Mouse (Mus musculus): ENCODE data around the gene Hist1h4h.
"Not testable (repeated sequence)": the region's sequence is repeated elsewhere in the genome, so short reads cannot be mapped to it uniquely, and the experiment has no call there.

Hist1h4h gene

DNA sequence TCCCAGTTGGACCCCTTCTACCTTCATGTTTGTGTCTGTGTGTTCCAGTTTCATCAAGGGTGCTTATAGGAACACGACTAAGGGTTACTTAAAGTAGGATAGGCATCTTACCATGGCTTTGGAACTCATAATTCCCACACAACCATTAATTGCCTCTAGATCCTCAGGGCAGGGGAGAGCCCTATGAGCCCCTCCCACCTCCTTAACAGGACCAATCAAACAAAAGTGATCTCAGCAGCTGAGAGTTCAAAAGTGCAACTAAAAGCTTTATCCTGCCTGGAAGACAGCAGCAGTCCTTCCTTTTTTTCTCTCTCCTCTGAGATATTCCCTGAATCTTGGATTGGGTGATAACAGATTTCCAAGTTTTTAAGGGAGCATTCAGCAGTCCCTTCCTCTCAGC lies 20.7 kb upstream of the Hist1h4h start:
- no peak for DNase-seq (ENCODE audit: low read depth, low spot score)

DNA sequence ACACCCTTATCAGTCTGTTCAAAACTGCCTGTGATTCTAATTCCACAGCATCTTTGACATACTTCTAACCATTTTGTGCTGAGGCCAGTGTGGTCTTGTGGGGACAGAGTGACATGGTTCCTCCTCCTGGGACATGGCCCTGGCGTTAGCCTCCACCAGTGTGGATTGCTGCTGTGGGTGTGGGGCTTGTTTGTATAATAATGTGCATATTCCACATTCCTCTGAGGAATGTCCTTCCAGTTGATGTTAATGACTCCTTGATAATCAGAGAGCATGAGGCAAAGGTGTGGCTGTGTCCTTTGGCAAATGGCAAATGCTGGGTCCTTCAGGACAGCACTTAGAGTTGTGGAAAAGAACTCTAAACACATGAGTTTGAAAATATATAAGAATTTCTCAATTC lies 17.3 kb upstream of the Hist1h4h start:
- DNase-seq (ENCODE audit: low read depth, low spot score): no peak

DNA sequence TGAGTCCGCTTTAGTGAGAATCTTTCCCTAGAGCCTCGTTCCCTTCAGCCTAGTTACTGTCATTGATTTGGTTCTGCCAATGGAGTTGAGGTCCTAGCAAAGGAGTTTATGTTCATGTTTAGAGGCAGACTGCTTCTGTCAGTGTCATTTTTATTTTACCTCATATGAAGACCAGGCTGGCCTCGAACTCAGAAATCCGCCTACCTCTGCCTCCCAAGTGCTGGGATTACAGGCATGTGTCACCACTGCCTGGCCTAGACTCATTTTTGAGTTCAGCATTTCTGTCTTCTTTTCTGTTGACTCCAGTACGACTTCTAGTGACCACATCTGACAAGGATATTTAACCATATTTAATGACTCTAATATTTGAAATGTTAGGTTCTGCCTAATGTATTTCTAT lies 15.6 kb upstream of the Hist1h4h start:
- no peak for DNase-seq (ENCODE audit: low read depth, low spot score)

DNA sequence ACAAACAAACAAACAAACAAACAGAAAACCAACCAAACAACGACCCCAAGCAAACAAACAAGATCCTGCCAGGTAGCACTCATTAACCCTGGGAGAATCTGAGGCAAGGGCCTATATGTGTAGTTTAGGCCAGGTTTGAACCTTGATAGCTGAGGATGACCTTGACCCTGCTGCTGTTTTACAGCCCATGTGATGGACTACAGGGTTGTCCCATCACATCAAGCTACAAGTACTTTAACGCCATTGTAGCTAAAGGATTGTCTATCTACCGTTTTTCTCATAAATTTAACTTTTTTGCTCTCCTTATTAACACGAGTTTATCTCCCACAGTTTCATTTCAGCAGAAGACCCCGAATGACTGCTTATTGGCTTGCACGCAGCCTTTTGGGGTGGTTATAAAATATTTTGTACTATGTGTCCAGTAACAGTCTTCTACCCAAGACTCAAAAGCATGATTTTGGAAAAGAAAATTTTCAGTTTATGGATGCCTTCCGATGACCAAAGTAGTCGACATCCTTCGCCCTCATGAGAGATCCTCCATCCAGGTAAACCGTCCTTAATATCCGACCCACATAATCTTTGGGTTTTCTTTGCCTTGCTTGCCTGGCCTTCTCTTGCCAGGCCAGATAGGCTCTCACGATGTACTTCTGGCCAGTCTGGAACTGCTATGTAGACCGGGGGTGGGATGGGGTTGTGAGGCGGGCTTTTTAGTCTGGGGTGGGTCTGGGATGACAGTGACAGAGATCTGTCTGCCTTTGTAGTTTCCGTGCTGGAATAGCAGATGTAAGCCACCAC lies 14.8 kb upstream of the Hist1h4h start:
- DNase-seq (ENCODE audit: low read depth, low spot score): no peak

DNA sequence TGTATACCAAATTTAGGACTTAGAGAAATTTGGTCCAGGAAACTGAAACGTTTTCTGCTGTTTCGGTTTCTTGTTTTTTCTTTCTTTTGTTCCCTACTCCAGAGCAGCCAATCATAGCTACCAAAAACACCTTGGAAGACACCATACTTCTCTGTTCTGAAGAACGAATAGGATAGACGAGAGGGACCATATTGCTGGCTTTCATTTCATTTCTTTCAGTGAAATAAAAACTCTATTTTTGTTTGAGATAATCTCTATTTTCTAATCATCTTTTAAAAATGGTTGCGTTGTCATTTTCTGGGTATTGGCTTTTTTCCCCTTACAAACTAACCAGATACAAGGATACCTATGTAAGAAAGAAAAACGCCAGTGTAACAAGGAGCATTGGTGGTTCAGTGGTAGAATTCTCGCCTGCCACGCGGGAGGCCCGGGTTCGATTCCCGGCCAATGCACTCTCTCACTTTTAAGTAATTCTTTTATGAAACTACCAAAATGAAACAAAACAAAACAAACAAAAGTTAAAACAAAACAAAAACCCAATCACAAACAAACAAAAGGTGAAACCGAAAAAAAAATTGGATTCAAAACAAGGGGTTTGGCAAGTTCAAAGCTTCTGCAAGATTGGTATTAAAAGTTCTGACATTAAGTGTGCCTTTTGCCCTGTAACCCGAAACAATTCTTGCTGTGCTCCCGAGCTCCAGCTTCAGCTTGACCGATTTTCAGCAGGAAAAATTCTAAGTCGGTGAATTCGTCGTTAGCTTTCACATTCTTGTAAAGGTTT lies 13.8 kb upstream of the Hist1h4h start:
- no peak for DNase-seq (ENCODE audit: low read depth, low spot score)

DNA sequence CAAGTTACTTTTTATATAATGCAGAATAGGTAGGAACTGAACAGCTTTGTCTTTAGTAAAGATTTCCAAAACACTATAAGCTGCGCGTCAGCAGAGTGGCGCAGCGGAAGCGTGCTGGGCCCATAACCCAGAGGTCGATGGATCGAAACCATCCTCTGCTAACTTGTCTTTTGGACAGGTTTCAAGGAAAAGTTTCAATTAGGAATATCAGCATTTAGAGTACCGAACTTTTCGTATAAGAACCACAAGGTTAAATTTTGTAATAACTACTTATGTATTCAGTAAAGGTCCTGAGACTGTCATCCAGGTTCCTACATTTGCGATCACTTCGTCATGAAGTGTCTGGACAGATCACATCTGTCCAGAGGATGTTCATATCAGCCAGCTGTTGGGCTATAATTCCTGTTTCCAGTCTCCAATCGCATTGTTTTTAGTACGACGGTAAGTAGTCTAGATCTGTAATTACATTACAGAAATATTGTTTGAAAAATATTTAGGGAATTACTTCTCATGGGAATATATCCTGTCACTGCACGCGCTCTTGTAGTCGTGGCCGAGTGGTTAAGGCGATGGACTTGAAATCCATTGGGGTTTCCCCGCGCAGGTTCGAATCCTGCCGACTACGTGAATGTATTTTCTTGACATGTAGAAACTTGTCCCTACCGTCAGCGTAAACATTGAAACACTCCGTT lies 13.1 kb upstream of the Hist1h4h start:
- no peak for DNase-seq (ENCODE audit: low read depth, low spot score)

DNA sequence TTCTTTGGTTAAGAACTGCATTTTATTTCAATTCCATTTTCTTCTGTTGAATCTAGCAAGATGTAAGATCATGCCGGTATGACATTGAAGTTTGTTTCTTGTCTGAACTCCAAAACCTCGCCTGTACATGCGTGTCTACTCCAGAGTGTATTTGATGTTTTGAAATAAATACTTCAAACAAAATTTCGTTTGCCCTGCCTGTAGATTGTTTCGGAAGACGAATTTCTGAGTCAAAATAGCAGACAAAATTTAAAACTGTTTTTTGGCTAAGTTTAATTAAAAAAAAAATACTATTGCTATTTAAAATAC lies 12.6 kb upstream of the Hist1h4h start:
- DNase-seq (ENCODE audit: low read depth, low spot score): no peak

DNA sequence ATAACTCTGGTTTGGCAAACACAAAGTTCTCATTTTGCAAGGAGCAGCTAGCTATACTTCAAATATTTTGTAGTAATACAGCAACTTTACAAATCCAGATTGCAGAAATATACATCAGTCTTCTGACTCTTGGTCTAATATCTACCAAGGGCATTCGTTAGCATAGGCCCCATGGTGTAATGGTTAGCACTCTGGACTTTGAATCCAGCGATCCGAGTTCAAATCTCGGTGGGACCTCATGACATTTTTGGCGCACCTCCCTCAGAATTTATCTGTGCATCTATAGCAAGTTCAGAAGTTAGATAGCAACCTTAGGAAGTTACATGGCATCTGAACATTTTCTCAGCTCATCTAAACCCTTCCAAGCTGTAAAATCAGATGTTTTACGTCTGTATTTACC lies 12.0 kb upstream of the Hist1h4h start:
- DNase-seq (ENCODE audit: low read depth, low spot score): no peak

DNA sequence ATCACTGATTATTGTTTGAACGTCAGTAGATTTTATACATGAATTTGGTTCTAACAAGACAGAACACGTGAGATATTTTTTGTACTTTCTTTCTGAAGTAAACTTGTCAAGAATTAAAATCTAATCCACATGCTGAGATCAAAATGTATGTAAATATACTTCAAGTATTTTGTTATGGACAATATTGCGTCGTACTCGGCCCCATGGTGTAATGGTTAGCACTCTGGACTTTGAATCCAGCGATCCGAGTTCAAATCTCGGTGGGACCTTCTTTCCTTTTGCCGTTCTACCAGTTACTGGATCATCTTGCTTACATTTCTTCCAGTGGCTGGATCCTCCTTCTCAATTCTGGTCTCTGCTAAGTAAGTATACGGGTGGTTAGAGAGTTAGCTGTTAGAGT lies 11.4 kb upstream of the Hist1h4h start:
- DNase-seq (ENCODE audit: low read depth, low spot score): no peak

DNA sequence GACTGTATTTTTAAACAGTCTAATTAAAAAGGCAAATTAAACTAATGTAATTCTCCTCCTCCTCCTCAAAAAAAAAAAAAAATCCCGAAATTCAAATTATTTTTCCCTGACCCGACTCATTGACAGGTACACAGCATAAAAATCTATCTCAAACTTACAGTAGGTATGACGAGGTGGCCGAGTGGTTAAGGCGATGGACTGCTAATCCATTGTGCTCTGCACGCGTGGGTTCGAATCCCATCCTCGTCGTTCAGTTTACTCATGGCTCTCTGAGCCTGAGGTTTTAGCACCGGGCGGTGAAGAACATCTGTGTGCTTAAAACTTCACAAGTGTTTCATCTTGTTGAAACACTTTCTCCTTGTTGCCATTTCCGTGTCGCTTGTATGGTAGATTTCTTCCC lies 9.1 kb upstream of the Hist1h4h start:
- DNase-seq (ENCODE audit: low read depth, low spot score): no peak

DNA sequence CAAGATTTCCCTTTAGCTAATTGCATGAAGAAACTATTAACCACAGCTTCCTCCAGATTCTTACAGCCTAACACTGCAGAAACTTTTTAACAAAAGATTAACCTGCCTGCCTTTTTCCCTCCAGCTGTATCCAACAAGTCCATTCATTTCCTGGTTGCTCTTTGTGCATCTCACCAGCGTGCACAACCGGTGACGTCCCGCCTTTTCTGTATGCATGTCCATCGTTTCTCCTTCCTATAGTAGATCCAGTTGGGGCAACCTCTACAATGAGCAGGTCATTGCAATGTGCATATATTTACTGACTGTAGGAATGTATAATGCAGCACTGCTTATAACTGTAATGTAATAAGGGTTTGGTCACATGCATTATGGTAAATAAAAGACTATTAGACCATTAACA lies 6.9 kb upstream of the Hist1h4h start:
- DNase-seq (ENCODE audit: low read depth, low spot score): no peak

DNA sequence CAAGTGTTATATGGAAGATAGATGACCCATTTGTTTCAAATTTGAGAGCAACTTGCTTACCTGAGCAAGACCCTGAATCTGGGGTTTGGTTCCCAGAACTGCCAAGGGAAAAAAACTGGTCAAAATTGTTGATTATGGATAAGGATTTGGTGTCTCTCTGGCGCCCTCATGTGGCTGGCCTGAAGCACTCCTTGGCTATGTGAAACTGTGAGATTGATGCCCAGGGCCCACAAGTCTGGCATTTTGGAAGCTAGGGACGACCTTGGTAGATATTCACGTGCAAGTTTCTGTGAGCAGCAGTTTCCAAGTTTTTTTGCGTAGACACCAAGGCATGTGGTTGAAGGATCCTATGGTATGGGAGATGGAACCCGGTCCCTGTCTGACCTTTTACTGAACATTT lies 6.2 kb upstream of the Hist1h4h start:
- no peak for DNase-seq (ENCODE audit: low read depth, low spot score)

DNA sequence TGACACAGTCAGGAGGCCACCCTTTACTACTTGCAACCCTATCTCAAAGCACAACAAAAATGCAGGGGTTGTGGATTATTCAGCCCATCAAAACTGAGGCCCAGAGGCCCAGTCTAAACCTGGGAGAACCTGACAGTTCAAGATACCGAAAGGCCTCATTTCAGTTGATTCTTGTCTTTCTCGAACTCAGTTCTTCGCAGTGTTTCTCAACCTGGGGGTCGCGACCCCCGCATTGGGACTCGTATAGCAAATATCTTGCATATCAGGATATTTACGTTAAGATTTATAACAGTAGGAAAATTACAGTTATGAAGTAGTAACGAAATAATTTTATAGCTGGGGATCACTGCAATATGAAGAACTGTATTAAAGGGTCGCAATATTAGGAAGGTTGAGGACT lies 4.9 kb upstream of the Hist1h4h start:
- no peak for DNase-seq (ENCODE audit: low read depth, low spot score)

DNA sequence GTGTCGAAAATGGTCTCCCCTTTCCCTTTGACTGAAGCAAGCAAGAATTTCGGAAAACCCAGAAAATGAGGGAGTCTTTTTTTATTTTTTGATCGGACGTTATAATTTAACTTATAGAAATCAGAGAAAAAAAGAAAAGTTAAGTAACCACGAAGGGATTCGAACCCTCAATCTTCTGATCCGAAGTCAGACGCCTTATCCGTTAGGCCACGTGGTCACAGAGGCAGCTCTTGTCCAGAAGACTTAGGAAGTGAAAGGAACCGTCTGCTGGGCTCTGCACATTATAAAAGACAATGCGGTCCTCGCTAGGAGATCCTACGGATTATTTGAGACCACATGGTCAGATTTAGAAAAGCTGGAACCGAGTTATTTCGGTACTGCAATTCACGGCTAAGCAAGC lies 4.5 kb upstream of the Hist1h4h start:
- no peak for DNase-seq (ENCODE audit: low read depth, low spot score)

DNA sequence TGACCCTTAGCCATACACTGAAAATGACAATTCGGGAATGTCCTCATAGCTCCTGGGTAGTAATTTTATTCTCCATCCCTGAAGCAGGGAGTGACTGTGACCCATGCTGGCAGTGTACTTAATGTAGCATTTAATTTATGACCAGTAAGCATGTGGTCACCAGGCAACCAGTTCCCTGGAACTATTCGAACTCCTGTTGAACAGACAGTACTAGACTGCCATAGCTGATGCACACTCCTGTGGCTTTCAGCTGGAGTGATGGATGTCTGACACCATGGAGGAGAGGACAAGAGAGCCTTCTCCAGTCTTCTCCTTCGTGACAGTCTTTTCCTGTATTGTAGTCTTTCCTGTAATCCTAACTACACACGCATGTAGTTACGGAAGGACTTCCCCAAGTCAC lies 1.8 kb upstream of the Hist1h4h start:
- no peak for DNase-seq (ENCODE audit: low read depth, low spot score)

DNA sequence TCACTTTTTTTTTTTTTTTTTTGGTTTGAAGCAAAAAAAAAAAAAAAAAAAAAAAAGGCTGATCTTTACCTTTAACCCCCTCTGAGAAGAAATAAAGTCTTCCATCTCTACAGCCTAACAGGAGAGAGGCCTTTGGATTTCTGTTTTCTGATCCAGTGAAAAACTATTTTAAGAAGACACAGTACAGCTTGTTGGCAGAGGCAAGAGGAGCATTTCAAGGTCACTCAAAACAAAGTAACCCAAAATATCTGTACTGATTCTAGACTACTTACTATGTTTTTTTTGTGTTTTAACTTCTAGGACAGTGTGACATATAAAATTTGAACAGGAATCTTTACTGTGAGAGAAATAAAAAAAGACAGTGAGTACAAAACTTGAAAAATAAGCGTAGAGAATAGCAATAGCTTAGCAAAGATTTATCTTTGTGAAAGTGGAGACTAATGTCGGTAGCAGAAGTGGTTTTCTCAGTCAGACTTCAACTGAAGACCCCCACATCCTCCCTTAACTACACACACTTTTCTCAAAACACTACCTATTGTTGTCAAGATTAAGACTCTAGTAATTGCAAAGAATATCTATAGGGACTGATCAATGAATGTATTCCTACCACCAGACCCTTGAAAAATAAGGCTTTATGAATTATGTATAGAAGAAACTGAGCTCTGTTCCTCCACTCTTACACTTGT lies 1.2 kb upstream of the Hist1h4h start:
- DNase-seq (ENCODE audit: low read depth, low spot score): no peak

DNA sequence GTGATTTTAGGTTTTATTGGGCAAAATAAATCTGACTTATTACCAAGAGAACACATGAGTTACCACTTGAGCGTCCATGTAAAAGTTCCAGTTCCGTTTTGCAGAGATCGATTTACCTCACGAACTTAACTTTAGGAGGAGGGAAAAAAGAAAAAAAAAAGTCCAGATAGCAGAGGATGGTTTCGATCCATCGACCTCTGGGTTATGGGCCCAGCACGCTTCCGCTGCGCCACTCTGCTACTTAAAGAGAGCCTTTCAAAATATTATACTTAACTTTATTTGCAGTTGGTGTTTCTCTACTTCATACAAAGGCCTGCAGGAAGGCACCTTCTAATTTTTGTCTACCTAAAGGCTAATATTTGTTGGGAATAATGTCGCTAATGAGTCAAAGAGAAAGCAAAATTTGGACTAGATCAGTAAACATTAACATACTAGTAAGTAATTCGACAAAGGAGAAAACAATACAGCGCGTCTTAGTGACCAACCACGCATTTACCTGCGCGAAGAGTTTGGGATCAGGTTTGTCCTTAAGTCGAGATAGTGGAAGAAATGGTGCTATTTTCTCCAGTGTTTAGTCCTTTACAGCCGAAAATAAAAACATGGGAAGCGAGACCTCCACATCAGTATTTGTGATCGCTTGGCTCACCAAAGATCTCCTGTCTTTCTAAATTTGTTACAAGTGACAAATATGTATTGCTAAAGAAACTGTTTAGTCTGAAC lies 509 bp upstream of the Hist1h4h start:
- DNase-seq (ENCODE audit: low read depth, low spot score): no peak

DNA sequence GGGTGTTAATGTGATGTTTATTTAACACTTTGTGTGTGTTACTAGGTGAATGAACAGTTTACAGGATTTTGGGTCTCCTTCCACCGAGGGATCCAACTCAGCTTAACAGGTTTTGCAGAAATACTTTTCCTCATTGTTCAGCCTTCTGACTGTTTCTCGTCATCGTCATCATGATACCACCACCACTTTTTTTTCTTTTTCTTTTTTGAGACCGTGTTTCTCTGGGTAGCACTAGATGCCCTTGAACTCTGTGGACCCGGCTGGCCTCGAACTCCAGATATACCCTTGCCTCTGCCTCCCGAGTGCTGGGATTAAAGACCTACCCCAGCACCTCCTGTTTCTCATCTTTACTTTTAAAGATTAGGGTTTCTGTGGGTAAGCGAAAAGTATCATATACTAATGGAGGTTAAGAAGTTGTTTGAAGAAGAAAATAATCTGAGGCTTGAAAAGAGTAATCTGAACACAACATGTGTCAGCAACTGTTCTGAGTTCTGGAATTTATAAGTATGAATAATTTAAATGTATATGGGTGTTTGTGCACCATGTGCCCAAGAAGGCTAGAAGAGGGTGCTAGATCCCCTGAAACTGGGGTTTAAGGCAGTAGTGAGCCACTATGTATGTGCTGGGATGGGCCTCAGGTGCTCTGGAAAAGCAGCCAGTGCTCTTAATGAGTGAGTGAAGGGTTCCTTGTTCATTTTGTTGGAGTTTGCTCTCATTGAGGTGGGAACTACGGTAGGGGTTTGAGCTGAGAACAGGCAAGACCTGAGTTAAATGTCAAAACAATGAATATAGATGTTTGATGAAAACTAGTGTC lies 1.6 kb downstream of the Hist1h4h start:
- DNase-seq (ENCODE audit: low read depth, low spot score): no peak

DNA sequence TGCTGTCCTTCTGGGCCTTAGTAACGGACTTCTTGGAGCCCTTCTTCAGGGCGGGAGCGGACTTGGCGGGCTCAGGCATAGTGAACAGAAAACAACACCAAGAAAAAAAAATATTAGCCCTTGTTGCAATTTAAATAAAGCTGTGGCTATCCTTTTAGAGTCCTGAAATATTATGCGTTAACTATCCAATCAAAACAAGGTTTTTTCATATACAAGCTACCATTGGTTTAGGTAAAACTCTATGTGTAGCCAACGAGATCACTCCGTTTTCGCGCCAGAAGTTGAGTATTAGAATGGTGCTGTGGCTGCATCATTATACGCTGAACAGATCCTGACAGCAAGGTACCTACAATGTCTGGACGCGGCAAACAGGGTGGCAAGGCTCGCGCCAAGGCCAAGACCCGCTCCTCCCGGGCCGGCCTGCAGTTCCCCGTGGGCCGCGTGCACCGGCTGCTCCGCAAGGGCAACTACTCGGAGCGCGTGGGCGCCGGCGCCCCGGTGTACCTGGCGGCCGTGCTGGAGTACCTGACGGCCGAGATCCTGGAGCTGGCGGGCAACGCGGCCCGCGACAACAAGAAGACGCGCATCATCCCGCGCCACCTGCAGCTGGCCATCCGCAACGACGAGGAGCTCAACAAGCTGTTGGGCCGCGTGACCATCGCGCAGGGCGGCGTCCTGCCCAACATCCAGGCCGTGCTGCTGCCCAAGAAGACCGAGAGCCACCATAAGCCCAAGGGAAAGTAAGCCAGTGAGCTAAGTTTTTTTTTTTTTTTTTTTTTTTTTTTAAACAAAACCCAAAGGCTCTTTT lies 2.9 kb downstream of the Hist1h4h start, which contains the start of gene Hist1h2af:
TSS of gene Hist1h2af (plus strand) at position 347 of the 808 bp plus-strand sequence.
- DNase-seq (ENCODE audit: low read depth, low spot score): not testable (repeated sequence)

Measured in brain, embryonic 18.5 days (tissue).